In genomic region chr2:127006634-127007370, GRCm38 (mm10) we compare ENCODE assay signal across 8 mouse cellular contexts. TPM values are rescaled to one million over a fixed set of nuclear protein-coding genes. Genes with fewer than 3 reads are reported as not detected.
DNase-seq lines count a peak whose midpoint lies in the region; ATAC-seq lines count a peak whose summit lies in the region.

No protein-coding gene starts in this region.

- H3K27me3 ChIP-seq in hindbrain, embryonic 15.5 days, result no peaks in the 10 kb centered on the region
- no peaks in the 10 kb centered on the region for H3K27me3 ChIP-seq in limb, embryonic 12.5 days
- no peaks in the 10 kb centered on the region for H3K27me3 ChIP-seq in midbrain, embryonic 11.5 days (ENCODE audit: control insufficient read depth, insufficient read depth, low read length)
- H3K27me3 ChIP-seq in stomach, embryonic 16.5 days (ENCODE audit: control insufficient read depth, insufficient read depth, low read length), result no peaks in the 10 kb centered on the region

- no peak overlapping the region for H3K9ac ChIP-seq in hindbrain, embryonic 15.5 days
- no peak overlapping the region for H3K9ac ChIP-seq in limb, embryonic 12.5 days (replicated peaks)
- H3K9ac ChIP-seq in midbrain, embryonic 11.5 days (ENCODE audit: low read length), result no peak overlapping the region
- H3K9ac ChIP-seq in stomach, embryonic 16.5 days (ENCODE audit: low read length), result peak overlapping the region; percentile 49

- ATAC-seq in hindbrain, embryonic 15.5 days (ENCODE audit: low FRiP score, low read depth), result no peak
- no peak for ATAC-seq in limb, embryonic 12.5 days (ENCODE audit: insufficient number of reproducible peaks, insufficient read depth, low FRiP score, low TSS enrichment, low read depth)
- ATAC-seq in midbrain, embryonic 11.5 days (ENCODE audit: low FRiP score), result 0 out of 2 replicates have a peak, but pooled peaks have one; percentile 29
- no peak for ATAC-seq in stomach, embryonic 16.5 days (ENCODE audit: insufficient read depth, low FRiP score)

- peaks cover 6% of the 10 kb centered on the region for H3K36me3 ChIP-seq in hindbrain, embryonic 15.5 days
- peaks cover 10% of the 10 kb centered on the region for H3K36me3 ChIP-seq in limb, embryonic 12.5 days
- H3K36me3 ChIP-seq in midbrain, embryonic 11.5 days (ENCODE audit: control insufficient read depth, insufficient read depth, low read length), result no peaks in the 10 kb centered on the region
- H3K36me3 ChIP-seq in stomach, embryonic 16.5 days (ENCODE audit: control insufficient read depth, insufficient read depth, low read length), result peaks cover 4% of the 10 kb centered on the region; the same call in 1 of the 2 replicates

- H3K4me1 ChIP-seq in hindbrain, embryonic 15.5 days (replicated peaks), result peaks cover 14% of the 10 kb centered on the region
- H3K4me1 ChIP-seq in limb, embryonic 12.5 days (replicated peaks), result peaks cover 8% of the 10 kb centered on the region
- peaks cover 6% of the 10 kb centered on the region; the same call in 1 of the 2 replicates for H3K4me1 ChIP-seq in midbrain, embryonic 11.5 days (ENCODE audit: control insufficient read depth, insufficient read depth, low read length)
- H3K4me1 ChIP-seq in stomach, embryonic 16.5 days (ENCODE audit: control insufficient read depth, insufficient read depth, low read length), result peaks cover 13% of the 10 kb centered on the region

- no peak overlapping the region for H3K4me3 ChIP-seq in hindbrain, embryonic 15.5 days
- peak overlapping the region; percentile 23 for H3K4me3 ChIP-seq in limb, embryonic 12.5 days (replicated peaks)
- no peak overlapping the region for H3K4me3 ChIP-seq in midbrain, embryonic 11.5 days (ENCODE audit: low read depth, low read length)
- peak overlapping the region; percentile 31 for H3K4me3 ChIP-seq in stomach, embryonic 16.5 days (replicated peaks; ENCODE audit: low read length)

- H3K4me2 ChIP-seq in hindbrain, embryonic 15.5 days, result peak overlapping the region; percentile 30; the same call in 1 of the 2 replicates
- peak overlapping the region; percentile 25; the same call in 1 of the 2 replicates for H3K4me2 ChIP-seq in limb, embryonic 12.5 days
- H3K4me2 ChIP-seq in midbrain, embryonic 11.5 days, result no peak overlapping the region; the same call in 1 of the 2 replicates
- H3K4me2 ChIP-seq in stomach, embryonic 16.5 days (ENCODE audit: low read depth, low read length), result peak overlapping the region; percentile 44

- no peaks in the 10 kb centered on the region for H3K9me3 ChIP-seq in hindbrain, embryonic 15.5 days
- no peaks in the 10 kb centered on the region for H3K9me3 ChIP-seq in limb, embryonic 12.5 days
- H3K9me3 ChIP-seq in midbrain, embryonic 11.5 days (ENCODE audit: control insufficient read depth, low read length), result no peaks in the 10 kb centered on the region
- no peaks in the 10 kb centered on the region for H3K9me3 ChIP-seq in stomach, embryonic 16.5 days (replicated peaks; ENCODE audit: control insufficient read depth, low read length)

- 41% methylated on average over 12 of the region's 12 CpGs for WGBS in hindbrain, embryonic 15.5 days
- WGBS in limb, embryonic 12.5 days, result 43% methylated on average over 12 of the region's 12 CpGs
- WGBS in midbrain, embryonic 11.5 days, result 48% methylated on average over 12 of the region's 12 CpGs
- 37% methylated on average over 12 of the region's 12 CpGs for WGBS in stomach, embryonic 16.5 days

- no peak overlapping the region for H3K27ac ChIP-seq in hindbrain, embryonic 15.5 days (replicated peaks)
- H3K27ac ChIP-seq in limb, embryonic 12.5 days, result no peak overlapping the region
- H3K27ac ChIP-seq in midbrain, embryonic 11.5 days (ENCODE audit: low read depth, low read length), result no peak overlapping the region
- peak overlapping the region; percentile 17; the same call in 1 of the 2 replicates for H3K27ac ChIP-seq in stomach, embryonic 16.5 days (ENCODE audit: low read length)

- DNase-seq in ovary, postnatal 36 days (ENCODE audit: low spot score), result peak; percentile 33
- no peak for DNase-seq in ovary, postnatal 10 days (ENCODE audit: low spot score)
- peak; percentile 48 for DNase-seq in c-Kit-positive CD71-negative TER-119-negative erythroid progenitor cells, embryonic 14.5 days (ENCODE audit: low read depth)
- peak; percentile 58 for DNase-seq in forelimb bud, embryonic 11.5 days (ENCODE audit: low read depth, low spot score)
- DNase-seq in midbrain, embryonic 11.5 days (ENCODE audit: low spot score, missing footprints), result peak; percentile 89

RNA-seq across cellular contexts. Expression of gene Ap4e1, which starts 1.7 kb away (rescaled TPM):
- polyA plus RNA-seq in hindbrain, embryonic 15.5 days (2015; fragmentation: Nextera tagmentation; extraction: Ambion mirVana), result 11.2 and 12.3 TPM in 2 replicates
- polyA plus RNA-seq in limb, embryonic 12.5 days (2016; fragmentation: Nextera tagmentation; extraction: Ambion mirVana), result 12.3 and 13.8 TPM in 2 replicates
- 11.7 and 12.4 TPM in 2 replicates for polyA plus RNA-seq in midbrain, embryonic 11.5 days (2014; fragmentation: Nextera tagmentation; extraction: Ambion mirVana)
- 9.9 and 12.7 TPM in 2 replicates for polyA plus RNA-seq in stomach, embryonic 16.5 days (2015; fragmentation: Nextera tagmentation; extraction: Ambion mirVana)

Comparison
In these comparisons a context has a peak if more than half of its experiments do, and no peak if none do; other contexts are left out.
1. H3K4me3 ChIP-seq: peak in limb, embryonic 12.5 days (single experiment) and stomach, embryonic 16.5 days (single experiment); none in hindbrain, embryonic 15.5 days (single experiment) and midbrain, embryonic 11.5 days (single experiment).